Mouse (Mus musculus): ENCODE results near the gene Ahctf1. TPM values are rescaled to one million over a fixed set of nuclear protein-coding genes. Genes with fewer than 3 reads are reported as not detected.
"Not testable (repeated sequence)": the region's sequence is repeated elsewhere in the genome, so short reads cannot be mapped to it uniquely, and the experiment has no call there.

Gene Ahctf1
- polyA plus RNA-seq, 1 experiment from 2014 or later = 16.2 TPM

DNA sequence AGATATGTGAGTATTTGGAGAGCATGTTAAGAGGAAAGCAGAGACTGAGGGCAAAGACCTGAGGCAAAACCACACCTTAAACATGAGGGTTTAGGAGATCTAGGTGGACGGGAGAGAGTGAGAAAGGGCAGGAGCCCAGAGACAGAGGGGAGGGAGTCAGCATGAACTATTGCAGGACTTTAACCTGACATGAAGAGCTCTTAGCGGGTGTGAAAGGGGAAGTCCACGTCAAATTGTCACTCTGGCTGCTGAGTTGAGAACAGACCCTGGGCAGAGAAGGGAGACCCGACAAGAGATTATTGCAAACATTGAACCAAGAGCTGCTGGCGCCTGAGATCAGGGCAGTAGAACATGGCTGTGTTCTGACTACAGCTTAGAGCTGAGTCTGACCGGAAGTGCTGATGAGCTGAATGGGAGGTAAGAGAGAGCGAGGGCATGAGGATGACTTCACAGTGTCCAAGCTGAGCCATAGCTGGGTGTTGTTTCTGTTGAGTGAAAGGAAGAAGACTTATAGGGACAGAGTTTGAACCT lies 29.3 kb upstream of the Ahctf1 start:
- Histone ChIP-seq H3K27ac (replicated peaks) (no peak overlapping the region), H3K36me3 (no peaks in the 10 kb centered on the region), H3K9ac (replicated peaks) (no peak overlapping the region), H3K4me2 (no peak overlapping the region), H3K4me1 (no peaks in the 10 kb centered on the region), H3K27me3 (replicated peaks) (no peaks in the 10 kb centered on the region), H3K4me3 (replicated peaks) (no peak overlapping the region), H3K9me3 (replicated peaks) (peaks cover 8% of the 10 kb centered on the region; the same call in 1 of the 2 replicates)
- 87% methylated on average over 7 of the region's 7 CpGs for WGBS
- ATAC-seq (ENCODE audit: low FRiP score) = no peak

DNA sequence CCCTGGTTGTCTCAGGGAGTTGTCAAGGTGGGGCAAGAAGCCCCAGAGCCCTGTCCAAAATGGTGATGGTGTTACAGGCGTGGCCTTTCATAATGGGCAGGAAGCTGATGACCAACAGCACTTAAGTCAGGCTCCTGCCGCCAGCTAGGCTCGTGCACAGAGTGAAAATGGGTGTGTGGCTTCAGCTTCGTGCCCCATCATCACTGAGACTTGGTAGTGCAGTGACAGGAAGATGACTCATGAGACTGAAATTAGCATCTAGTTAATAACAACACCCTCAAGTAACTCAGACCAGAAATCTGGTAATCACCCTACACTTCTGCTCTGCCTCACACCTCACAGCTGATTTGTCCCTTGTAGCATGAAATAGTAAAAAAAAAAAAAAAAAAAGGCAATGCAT lies 25.4 kb upstream of the Ahctf1 start:
- no peak for ATAC-seq (ENCODE audit: low FRiP score)
- no peak overlapping the region for H3K9ac ChIP-seq (replicated peaks)
- no peaks in the 10 kb centered on the region for H3K4me1 ChIP-seq
- no peak overlapping the region for H3K27ac ChIP-seq (replicated peaks)
- no peak overlapping the region for H3K4me3 ChIP-seq (replicated peaks)
- H3K9me3 ChIP-seq (replicated peaks) = no peaks in the 10 kb centered on the region
- H3K36me3 ChIP-seq = no peaks in the 10 kb centered on the region
- WGBS = 87% methylated on average over 4 of the region's 4 CpGs
- no peak overlapping the region for H3K4me2 ChIP-seq
- no peaks in the 10 kb centered on the region for H3K27me3 ChIP-seq (replicated peaks)

DNA sequence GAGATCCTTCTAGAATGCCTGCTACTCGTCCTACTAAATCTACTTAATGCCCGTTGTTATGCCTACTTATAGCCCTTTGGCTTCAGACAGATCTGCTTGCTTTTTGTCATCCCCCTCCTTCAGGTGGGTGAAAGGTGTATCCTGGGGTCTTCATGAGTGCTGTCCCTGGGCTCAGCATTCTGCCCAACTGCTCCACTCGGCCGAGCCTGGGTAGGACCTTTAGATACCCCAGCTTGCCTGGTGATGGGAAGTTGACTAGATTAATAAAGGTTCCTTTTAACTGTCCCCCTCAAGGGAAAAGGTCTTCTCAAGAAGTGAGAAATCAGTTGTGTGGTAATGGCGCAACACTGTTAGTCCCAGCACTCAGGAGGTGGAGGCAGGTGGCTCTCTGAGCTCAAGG lies 24.6 kb upstream of the Ahctf1 start:
- Histone ChIP-seq H3K4me1 (no peaks in the 10 kb centered on the region), H3K27ac (replicated peaks) (no peak overlapping the region), H3K9me3 (replicated peaks) (no peaks in the 10 kb centered on the region), H3K4me3 (replicated peaks) (no peak overlapping the region), H3K9ac (replicated peaks) (no peak overlapping the region), H3K27me3 (replicated peaks) (no peaks in the 10 kb centered on the region), H3K36me3 (no peaks in the 10 kb centered on the region), H3K4me2 (no peak overlapping the region)
- 93% methylated on average over 5 of the region's 5 CpGs for WGBS
- ATAC-seq (ENCODE audit: low FRiP score) = no peak

DNA sequence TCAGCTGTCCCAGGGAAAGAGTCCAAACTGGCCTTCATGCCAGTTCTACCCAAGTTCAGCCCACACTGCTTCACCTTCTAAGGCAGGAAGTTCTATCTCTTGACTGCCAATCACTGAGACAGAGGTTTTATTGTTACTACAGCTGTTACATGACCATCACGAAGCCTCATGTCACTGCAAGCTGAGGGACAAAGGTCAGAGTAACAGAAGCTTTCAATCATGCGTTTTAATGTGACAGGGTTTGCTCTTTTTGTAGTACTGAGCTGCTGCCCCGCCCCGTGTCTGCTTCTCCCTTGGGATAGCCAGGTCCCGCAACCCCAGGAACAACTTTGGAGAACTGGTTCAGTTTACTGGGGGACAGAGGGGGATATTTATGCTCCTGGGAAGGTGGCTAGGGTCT lies 21.1 kb upstream of the Ahctf1 start:
- no peak for ATAC-seq (ENCODE audit: low FRiP score)
- Histone ChIP-seq H3K4me3 (replicated peaks) (no peak overlapping the region), H3K9me3 (replicated peaks) (no peaks in the 10 kb centered on the region), H3K36me3 (no peaks in the 10 kb centered on the region), H3K27ac (replicated peaks) (no peak overlapping the region), H3K4me2 (no peak overlapping the region), H3K4me1 (no peaks in the 10 kb centered on the region), H3K27me3 (replicated peaks) (no peaks in the 10 kb centered on the region), H3K9ac (replicated peaks) (no peak overlapping the region)
- 76% methylated on average over 5 of the region's 5 CpGs for WGBS

DNA sequence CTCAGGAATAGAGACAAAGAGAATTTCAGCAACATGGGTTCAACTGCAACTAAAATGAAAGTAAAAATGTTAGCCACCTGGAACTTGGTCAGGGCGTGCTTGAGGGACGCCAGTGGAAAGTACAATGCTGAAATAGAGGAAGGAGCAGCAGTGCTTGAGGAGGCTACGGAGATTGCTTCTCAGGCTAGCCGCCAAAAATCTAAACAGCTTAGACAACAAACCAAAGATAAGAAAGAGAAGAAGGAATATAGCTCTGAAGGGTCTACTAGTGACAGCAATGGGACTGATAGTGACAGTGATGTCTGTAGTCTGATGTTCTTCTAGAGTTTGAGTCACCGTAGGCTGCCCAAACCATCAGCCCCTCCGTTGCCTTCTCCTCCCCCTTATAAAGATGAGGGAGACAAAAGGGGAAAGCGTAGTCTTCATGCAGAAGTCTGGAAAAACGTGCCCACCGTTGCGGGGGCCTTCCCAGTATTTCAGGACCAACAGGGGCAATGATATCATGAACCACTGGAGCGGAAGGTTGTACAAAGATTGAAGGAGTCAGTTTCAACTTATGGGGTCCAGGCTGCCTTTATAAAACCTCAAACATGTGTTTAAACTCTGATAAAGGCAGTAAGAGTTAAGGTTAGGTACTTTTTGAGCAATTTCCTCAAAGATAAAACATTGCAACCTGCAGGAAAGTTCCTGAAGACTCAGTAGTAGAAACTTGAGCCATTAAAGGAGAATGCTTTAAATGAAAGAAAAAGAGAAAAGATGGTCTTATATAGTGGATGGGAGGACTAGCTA lies 15.2 kb upstream of the Ahctf1 start:
- WGBS = 94% methylated on average over 11 of the region's 11 CpGs
- not testable (repeated sequence) for ATAC-seq (ENCODE audit: low FRiP score)

DNA sequence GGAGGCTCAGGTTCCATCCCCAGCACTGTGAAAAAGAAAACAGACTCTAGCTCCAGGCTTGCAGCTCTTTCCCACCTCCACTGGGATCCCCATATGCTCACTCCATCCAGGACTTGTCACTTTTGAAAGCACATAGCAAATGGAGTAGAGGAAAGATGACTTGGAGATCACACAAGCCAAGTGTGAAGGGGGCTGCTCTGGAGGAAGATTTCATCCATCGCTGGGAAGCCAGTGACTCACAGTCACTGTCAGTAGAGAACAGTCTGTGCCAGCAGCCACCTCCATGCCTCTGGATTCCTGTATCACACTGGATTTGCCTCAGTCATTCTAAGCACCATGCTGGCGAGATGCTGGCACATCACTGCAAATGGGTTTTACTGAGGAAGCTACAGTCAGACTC lies 11.1 kb upstream of the Ahctf1 start:
- Histone ChIP-seq H3K9ac (replicated peaks) (no peak overlapping the region), H3K36me3 (no peaks in the 10 kb centered on the region), H3K4me1 (no peaks in the 10 kb centered on the region), H3K27ac (replicated peaks) (no peak overlapping the region), H3K9me3 (replicated peaks) (no peaks in the 10 kb centered on the region), H3K27me3 (replicated peaks) (no peaks in the 10 kb centered on the region), H3K4me2 (no peak overlapping the region), H3K4me3 (replicated peaks) (no peak overlapping the region)
- 86% methylated on average over 2 of the region's 2 CpGs for WGBS
- no peak for ATAC-seq (ENCODE audit: low FRiP score)

More for the DNA sequence above, 15.2 kb upstream of the Ahctf1 start:
- H3K36me3 ChIP-seq; H3K4me3 ChIP-seq (replicated peaks); H3K4me1 ChIP-seq; H3K27ac ChIP-seq (replicated peaks); H3K9ac ChIP-seq (replicated peaks); H3K27me3 ChIP-seq (replicated peaks); H3K9me3 ChIP-seq (replicated peaks); H3K4me2 ChIP-seq: not testable (repeated sequence)

DNA sequence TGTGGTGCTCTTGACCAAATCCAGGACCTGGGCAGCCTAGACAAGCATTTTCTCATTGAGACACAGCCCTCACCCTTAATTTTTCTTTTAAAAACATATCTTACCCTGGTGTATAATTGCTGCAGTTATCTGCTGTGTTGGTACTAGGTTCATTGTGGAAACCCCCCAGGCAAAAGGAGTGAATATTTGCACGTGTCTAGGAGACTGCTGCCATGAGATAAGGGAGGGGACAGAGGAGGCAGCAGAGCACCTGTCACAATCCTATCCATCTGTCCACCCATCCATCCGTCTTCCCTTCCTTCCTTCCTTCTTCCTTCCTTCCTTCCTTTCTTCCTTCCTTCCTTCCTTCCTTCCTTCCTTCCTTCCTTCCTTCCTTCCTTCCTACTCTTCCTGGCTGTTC lies 9.9 kb upstream of the Ahctf1 start:
- no peaks in the 10 kb centered on the region for H3K4me1 ChIP-seq
- no peak overlapping the region for H3K9ac ChIP-seq (replicated peaks)
- H3K4me2 ChIP-seq = no peak overlapping the region
- no peak for ATAC-seq (ENCODE audit: low FRiP score)
- no peaks in the 10 kb centered on the region for H3K36me3 ChIP-seq
- H3K9me3 ChIP-seq (replicated peaks) = no peaks in the 10 kb centered on the region
- H3K27me3 ChIP-seq (replicated peaks) = no peaks in the 10 kb centered on the region
- H3K4me3 ChIP-seq (replicated peaks) = no peak overlapping the region
- WGBS = 72% methylated on average over 2 of the region's 2 CpGs
- no peak overlapping the region for H3K27ac ChIP-seq (replicated peaks)

DNA sequence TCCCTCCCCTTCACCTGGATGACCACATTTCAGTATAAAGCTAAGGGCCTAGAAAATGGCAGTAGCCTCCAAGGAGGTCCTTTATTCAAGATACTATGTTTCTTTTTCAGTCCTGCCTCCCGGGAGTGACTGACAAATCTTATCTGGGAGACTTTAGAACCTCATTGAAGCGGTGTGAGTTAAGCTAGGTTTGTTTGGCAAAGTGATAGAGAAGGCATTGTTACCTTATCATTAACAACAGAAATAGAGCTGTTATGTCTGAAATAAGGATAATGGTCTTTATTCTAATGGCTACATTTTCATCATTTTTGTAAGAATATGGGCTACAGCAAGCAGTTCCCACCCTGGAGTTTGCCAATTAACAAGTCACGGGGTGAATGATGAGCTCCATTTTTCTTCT lies 4.8 kb upstream of the Ahctf1 start:
- H3K9ac ChIP-seq (replicated peaks) = no peak overlapping the region
- H3K27me3 ChIP-seq (replicated peaks) = no peaks in the 10 kb centered on the region
- no peak overlapping the region for H3K4me2 ChIP-seq
- H3K4me1 ChIP-seq = peaks cover 10% of the 10 kb centered on the region
- no peak overlapping the region for H3K4me3 ChIP-seq (replicated peaks)
- 91% methylated on average over 3 of the region's 3 CpGs for WGBS
- no peak overlapping the region for H3K27ac ChIP-seq (replicated peaks)
- no peaks in the 10 kb centered on the region for H3K9me3 ChIP-seq (replicated peaks)
- H3K36me3 ChIP-seq = no peaks in the 10 kb centered on the region
- no peak for ATAC-seq (ENCODE audit: low FRiP score)

DNA sequence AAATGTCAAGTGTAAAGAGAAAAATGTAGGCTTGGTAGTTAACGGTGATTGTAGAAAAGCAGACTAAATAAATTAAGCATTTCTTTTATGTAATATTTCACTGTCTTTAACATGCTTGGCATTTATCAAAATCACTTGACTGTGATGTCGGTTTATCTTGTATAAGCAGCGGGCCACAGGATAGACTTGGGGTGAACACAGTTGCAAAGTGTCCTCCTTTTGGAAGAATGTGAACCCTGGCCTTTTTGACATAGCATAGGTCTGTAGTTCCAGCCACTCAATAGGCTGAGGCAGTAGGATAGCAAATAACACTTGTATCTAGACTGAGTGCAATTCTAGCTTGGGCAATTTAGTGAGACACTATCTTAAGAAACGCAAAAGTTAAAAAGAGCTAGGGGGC lies 4.0 kb upstream of the Ahctf1 start:
- H3K9ac ChIP-seq (replicated peaks) = no peak overlapping the region
- no peak for ATAC-seq (ENCODE audit: low FRiP score)
- H3K27ac ChIP-seq (replicated peaks) = no peak overlapping the region
- H3K27me3 ChIP-seq (replicated peaks) = no peaks in the 10 kb centered on the region
- no peaks in the 10 kb centered on the region for H3K9me3 ChIP-seq (replicated peaks)
- no peak overlapping the region for H3K4me2 ChIP-seq
- H3K4me3 ChIP-seq (replicated peaks) = no peak overlapping the region
- H3K36me3 ChIP-seq = no peaks in the 10 kb centered on the region
- peaks cover 13% of the 10 kb centered on the region for H3K4me1 ChIP-seq
- WGBS = 88% methylated on average over 4 of the region's 4 CpGs

DNA sequence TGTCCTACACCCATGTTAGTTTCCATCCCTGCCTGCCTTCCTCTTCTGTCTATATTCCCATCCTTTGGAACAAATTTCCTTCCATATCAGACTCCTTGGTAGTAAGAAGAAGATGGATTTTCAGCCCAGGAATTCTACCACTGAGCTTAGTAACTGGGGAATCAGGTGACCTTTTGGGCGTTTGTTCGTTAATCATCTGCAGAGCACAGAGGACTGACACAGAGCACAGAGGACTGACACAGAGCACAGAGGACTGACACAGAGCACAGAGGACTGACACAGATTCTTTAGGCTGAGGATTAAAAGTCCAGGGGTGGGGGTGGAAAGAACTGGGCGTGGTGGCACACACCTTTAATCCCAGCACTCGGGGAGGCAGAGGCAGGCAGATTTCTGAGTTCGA lies 2.3 kb upstream of the Ahctf1 start:
- no peak for ATAC-seq (ENCODE audit: low FRiP score)
- 87% methylated on average over 5 of the region's 5 CpGs for WGBS
- no peaks in the 10 kb centered on the region for H3K27me3 ChIP-seq (replicated peaks)

DNA sequence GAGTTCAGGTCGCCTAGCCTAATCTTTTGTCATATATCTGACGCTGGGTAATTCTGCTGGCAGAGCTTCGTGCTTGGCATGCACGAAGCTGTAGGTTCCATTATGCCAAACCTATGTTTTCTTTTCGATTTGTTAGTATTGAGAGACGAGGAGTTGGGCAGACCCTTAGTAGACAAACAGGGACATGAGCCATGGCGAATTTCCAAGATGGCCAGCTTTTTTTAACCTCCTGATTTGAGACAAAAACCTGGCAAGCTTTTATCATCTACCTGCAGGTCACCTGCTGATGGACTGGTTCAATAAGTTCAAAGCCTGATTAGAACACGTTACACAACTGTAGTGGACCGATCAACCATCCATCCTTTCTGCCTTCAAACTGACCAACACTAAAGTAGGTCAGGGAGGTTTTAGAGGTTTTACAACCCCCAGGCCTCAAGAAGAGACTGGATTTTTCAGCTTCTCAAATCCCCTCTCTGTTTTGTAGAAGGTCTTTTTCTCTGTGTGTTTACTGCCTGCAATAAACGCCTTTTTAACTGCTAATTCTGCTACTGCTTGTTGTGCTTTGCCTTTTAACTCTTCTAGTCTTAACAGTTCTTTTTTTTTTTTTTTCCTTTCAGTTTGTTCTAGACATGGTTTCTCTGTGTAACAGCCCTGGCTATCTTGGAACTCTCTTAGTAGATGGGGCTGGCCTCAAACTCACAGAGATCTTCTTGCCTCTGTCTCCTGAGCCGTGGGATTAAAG lies 831 bp upstream of the Ahctf1 start:
- peak overlapping the region; percentile 95 for H3K27ac ChIP-seq (replicated peaks)
- WGBS = 20% methylated on average over 11 of the region's 11 CpGs
- H3K9ac ChIP-seq (replicated peaks) = peak overlapping the region; percentile 28; the same call in 1 of the 2 replicates
- peak overlapping the region; percentile 98 for H3K4me3 ChIP-seq (replicated peaks)
- H3K4me1 ChIP-seq = peaks cover 28% of the 10 kb centered on the region
- H3K9me3 ChIP-seq (replicated peaks) = no peaks in the 10 kb centered on the region
- H3K27me3 ChIP-seq (replicated peaks) = no peaks in the 10 kb centered on the region
- H3K36me3 ChIP-seq = no peaks in the 10 kb centered on the region
- H3K4me2 ChIP-seq = peak overlapping the region; percentile 81
- ATAC-seq (ENCODE audit: low FRiP score) = 0 out of 2 replicates have a peak, but pooled peaks have one; percentile 1

More for the DNA sequence above, 2.3 kb upstream of the Ahctf1 start:
- Histone ChIP-seq H3K4me3 (replicated peaks) (no peak overlapping the region), H3K36me3 (no peaks in the 10 kb centered on the region), H3K9me3 (replicated peaks) (no peaks in the 10 kb centered on the region), H3K9ac (replicated peaks) (no peak overlapping the region), H3K4me2 (no peak overlapping the region), H3K4me1 (peaks cover 28% of the 10 kb centered on the region), H3K27ac (replicated peaks) (no peak overlapping the region)

All from neural tube, embryonic 15.5 days (tissue).